Mouse (Mus musculus) mesoderm, embryonic 11.5 days (tissue): ENCODE measurements around the gene Zfp874a.
"Not testable (repeated sequence)": the region's sequence is repeated elsewhere in the genome, so short reads cannot be mapped to it uniquely, and the experiment has no call there.

Experiments
- DNase-seq: peaks from one replicate; pipeline ENCODE4 v3.0.0-alpha.2; 2012; ENCODE audit warnings: low read depth, low spot score

The Zfp874a gene

GRCm38 (mm10) chr13:67451172-67452020 is at the start of gene Zfp874a:
Gene Zfp874a, minus strand, starts transcription at chr13:67451624.
- DNase-seq, result peak; percentile 82

- no peak for DNase-seq
Measured at GRCm38 (mm10) chr13:67500908-67501307, 49.5 kb upstream of the Zfp874a start.

- peak; percentile 80 for DNase-seq
Measured at GRCm38 (mm10) chr13:67500084-67500719, 48.8 kb upstream of the Zfp874a start, which contains the start of gene Zfp58. Gene Zfp58, minus strand, starts transcription at chr13:67500555.

GRCm38 (mm10) chr13:67495631-67496030 is 44.2 kb upstream of the Zfp874a start:
- no peak for DNase-seq

- DNase-seq, result no peak
Measured at GRCm38 (mm10) chr13:67484424-67484811, 33.0 kb upstream of the Zfp874a start.

- DNase-seq, result peak; percentile 79
Measured at GRCm38 (mm10) chr13:67483625-67484423, 32.4 kb upstream of the Zfp874a start, which contains the start of gene Zfp874b. Gene Zfp874b, minus strand, starts transcription at chr13:67484258.

- no peak for DNase-seq
Measured at GRCm38 (mm10) chr13:67481528-67481927, 30.1 kb upstream of the Zfp874a start.

GRCm38 (mm10) chr13:67469274-67469673 is 17.9 kb upstream of the Zfp874a start:
- DNase-seq, result no peak

GRCm38 (mm10) chr13:67463506-67464185 is 12.2 kb upstream of the Zfp874a start:
- not testable (repeated sequence) for DNase-seq

GRCm38 (mm10) chr13:67452021-67452309 is 541 bp upstream of the Zfp874a start:
- DNase-seq, result no peak

- DNase-seq, result not testable (repeated sequence)
Measured at GRCm38 (mm10) chr13:67437095-67437494, 14.3 kb downstream of the Zfp874a start.

GRCm38 (mm10) chr13:67428116-67428515 is 23.3 kb downstream of the Zfp874a start:
- DNase-seq, result no peak

GRCm38 (mm10) chr13:67425699-67426098 is 25.7 kb downstream of the Zfp874a start:
- not testable (repeated sequence) for DNase-seq

GRCm38 (mm10) chr13:67422532-67422931 is 28.9 kb downstream of the Zfp874a start:
- DNase-seq, result not testable (repeated sequence)

GRCm38 (mm10) chr13:67421207-67421857 is 30.1 kb downstream of the Zfp874a start, which contains the start of gene Zfp459:
Gene Zfp459, minus strand, starts transcription at chr13:67421418.
- peak; percentile 78 for DNase-seq

- no peak for DNase-seq
Measured at GRCm38 (mm10) chr13:67420558-67421206, 30.7 kb downstream of the Zfp874a start.

GRCm38 (mm10) chr13:67416811-67417210 is 34.6 kb downstream of the Zfp874a start:
- no peak for DNase-seq

- DNase-seq, result no peak
Measured at GRCm38 (mm10) chr13:67415759-67416158, 35.7 kb downstream of the Zfp874a start.

GRCm38 (mm10) chr13:67413634-67414033 is 37.8 kb downstream of the Zfp874a start:
- DNase-seq, result not testable (repeated sequence)

- DNase-seq, result peak; percentile 50
Measured at GRCm38 (mm10) chr13:67399183-67399903, 52.1 kb downstream of the Zfp874a start, which contains the start of gene Zfp429. Gene Zfp429, minus strand, starts transcription at chr13:67399819.
